Mouse (Mus musculus): Measurements from ENCODE around the gene Mrpl1.

DNA sequence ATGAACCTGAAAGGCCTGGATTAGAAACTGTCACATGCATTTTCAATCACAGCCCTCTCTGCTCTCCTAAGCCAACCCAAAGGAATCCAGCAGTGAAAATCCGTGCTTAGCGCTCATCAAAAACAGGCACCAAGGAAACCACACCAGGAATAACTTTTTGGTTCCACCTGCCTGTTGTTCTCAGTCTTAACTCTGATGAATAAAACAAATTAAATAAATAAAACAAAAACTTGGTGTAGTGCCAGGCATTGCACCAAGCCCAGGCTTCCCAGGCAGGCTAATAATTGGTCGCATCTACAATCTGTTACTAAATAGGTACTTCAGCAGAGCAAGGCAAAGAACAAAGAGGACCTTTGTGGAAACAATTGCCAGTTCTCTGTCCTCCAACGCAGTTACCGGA, 99.4 kb downstream of the Mrpl1 start:
- TF ChIP-seq CTCF (IDR thresholded peaks at IDR 0.05; ENCODE audit: control insufficient read depth, insufficient read depth, insufficient replicate concordance, low read depth, low read length): no peak
- TF ChIP-seq POLR2A (IDR thresholded peaks at IDR 0.05; ENCODE audit: control insufficient read depth, low read depth, low read length): no peak
